Mouse (Mus musculus) erythroblast, adult 5-6 weeks (primary cell): Measurements from ENCODE around the gene Bcr. TPM values are rescaled to one million over a fixed set of nuclear protein-coding genes. Genes with fewer than 3 reads are reported as not detected.
"Not testable (repeated sequence)": the region's sequence is repeated elsewhere in the genome, so short reads cannot be mapped to it uniquely, and the experiment has no call there.

Experiments
- ATAC-seq: replicated peaks from 2 replicates; pipeline ENCODE4 v1.8.0; 2016; ENCODE audit warnings: moderate number of reproducible peaks, mild to moderate bottlenecking, moderate TSS enrichment, inconsistent platforms; ENCODE audit not compliant: poor library complexity, low FRiP score, severe bottlenecking
- total RNA-seq, 2 experiments: library from RNA; stranded (forward) in 1 of 2; stranded (reverse) in 1 of 2; fragments of 150-400 nt in 1 of 2; fragments of 200-764, 138-1000 nt in 1 of 2; gene quantifications; 2 replicates each; pipeline versions ENCODE4 v1.2.3 to v1.2.4; 2015 to 2017; ENCODE audit warnings: low replicate concordance in 2 of 2

Gene Bcr
- total RNA-seq (2015; ENCODE audit: low replicate concordance) (2.7 and 3.7 TPM in 2 replicates), total RNA-seq (2017; ENCODE audit: low replicate concordance) (2.3 and 4.9 TPM in 2 replicates)

GRCm38 (mm10) chr10:75060217-75060842 is at the start of gene Bcr:
Bcr (plus strand) TSS chr10:75060592.
- ATAC-seq = no peak

- no peak for ATAC-seq
These were observed 49.7 kb upstream of the Bcr start for GRCm38 (mm10) chr10:75010704-75011103.

DNA sequence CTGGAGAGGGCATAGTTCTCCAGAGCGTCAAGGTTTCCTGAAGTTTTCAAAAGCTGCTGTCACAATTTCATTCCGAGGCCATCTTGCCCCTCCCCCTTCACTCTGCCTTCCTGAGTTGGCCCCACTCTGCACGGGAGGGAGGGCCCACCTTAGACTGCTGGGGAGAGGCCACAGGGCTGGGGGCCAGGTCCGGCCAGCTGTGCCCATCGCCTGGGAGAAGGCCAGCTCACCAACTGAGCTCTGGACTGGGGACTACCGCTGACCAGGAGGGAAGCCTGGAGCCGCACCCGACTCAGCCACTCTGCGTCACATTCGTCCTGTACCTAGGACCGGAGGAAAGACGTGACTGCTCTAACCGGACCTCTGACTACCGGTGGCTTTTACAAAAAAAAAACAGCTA is 44.9 kb upstream of the Bcr start:
- no peak for ATAC-seq

DNA sequence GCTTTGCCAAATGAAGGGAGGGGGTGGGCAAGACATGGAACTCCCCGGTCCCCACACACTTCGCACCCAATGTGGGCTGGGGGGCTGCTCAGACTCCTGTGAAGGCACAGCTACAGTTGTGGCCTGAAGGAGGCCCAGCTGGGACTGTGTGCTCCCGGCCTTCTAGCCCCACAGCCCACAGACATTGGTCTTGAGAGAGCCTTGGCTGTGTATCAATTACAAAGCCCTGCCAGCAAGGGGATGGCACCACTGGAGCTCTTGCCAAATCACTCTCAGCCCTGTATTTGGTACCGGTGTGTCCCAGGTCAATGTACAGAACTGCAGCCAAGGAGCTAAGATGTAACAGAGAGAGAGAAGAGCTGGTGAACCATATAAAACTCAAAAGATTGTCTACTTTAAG is 43.9 kb upstream of the Bcr start:
- ATAC-seq = no peak

- no peak for ATAC-seq
These were observed 40.1 kb upstream of the Bcr start for GRCm38 (mm10) chr10:75020271-75020670.

GRCm38 (mm10) chr10:75021138-75021537 is 39.3 kb upstream of the Bcr start:
- no peak; the same call in 1 of the 2 replicates for ATAC-seq

DNA sequence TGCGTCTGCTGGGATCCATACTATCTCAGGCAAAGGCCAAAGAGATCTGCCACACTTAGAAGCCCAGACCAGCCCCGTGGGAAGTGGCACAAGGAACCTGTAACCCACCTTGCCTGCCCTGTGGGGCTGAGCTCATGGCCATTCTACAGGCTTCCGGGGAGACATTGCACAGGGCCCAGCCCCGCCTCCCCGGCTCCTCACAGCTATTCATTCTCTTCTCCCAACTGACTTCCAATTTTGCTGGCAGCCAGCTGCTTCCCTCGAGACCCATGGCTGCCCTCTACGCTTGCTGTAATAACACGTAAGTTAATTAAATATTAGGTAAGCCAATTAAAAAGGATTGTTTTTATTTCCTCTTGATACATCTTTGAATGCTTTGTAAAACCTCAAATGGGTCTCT is 33.9 kb upstream of the Bcr start:
- no peak for ATAC-seq

GRCm38 (mm10) chr10:75028743-75029142 is 31.6 kb upstream of the Bcr start:
- ATAC-seq = no peak

DNA sequence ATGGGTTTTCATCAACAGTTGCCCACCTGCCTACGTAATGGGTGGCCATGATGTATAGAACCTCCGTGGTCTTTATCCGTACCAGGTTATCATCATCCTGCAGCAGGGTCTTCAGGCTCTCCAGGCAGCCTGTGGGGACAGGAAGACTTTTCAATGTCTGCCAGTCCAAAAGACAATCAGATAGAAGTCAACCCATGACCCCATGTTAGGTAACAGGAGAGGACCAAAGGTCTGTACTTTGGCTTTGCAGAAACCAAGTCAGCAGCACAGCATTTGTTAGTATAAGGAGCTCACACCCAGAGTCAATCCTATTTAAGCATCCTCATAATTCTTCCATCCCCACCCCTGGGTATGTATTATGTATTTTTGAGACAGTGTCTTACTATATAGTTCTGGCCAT is 30.7 kb upstream of the Bcr start:
- ATAC-seq = no peak

- no peak for ATAC-seq
These were observed 30.2 kb upstream of the Bcr start for GRCm38 (mm10) chr10:75030234-75030633.

- ATAC-seq = no peak
These were observed 28.9 kb upstream of the Bcr start for GRCm38 (mm10) chr10:75031345-75032114.

DNA sequence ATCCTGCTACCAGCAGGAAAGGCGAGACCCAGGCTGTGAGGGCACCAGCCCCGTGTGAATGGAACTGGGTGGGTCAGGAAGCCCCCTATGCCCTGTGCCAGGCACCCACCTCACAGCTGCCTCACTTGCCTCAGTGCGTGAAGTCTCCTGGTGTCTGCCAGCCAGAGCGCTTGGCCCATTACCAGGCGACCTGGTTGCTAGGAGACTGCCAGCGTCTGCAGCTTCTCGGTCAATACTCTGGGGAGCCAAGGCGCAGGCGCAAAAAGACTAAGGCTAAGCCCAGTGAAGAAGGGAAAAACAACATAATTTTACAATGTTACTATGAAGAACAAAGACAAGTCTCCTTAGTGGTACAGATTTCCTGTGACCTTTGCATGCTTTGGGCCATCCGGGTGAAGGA is 28.0 kb upstream of the Bcr start, which contains the start of gene Rsph14:
Gene Rsph14 (minus strand): TSS at position 192 of the 400 bp plus-strand sequence.
- no peak for ATAC-seq

DNA sequence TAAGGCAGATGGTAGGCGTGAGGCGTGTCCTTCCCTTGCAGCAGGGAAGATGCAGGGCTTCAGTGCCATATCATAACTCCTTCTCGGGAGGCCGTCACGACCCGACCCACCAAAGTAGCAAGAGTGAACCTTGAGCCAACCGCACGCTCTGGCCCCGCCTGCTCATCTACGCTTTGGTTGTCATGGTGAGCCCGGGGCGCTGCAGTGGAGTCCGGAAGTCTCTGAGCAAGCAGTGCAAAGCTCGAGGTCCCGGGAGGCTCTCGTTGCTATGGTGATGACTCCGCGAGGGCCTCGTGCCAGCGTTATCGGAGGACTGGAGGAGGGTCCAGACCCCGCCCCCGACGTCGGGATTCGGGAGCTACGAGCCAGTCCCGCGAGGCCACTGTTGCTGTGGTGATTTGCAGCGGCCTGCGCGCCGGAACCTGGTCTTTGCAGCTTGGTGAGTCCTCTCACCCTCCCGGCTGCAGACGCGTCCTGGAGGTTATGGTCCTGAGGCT is 23.5 kb upstream of the Bcr start, which contains the start of gene Rab36:
Gene Rab36 (plus strand): TSS at position 176 of the 497 bp plus-strand sequence.
- ATAC-seq = no peak

DNA sequence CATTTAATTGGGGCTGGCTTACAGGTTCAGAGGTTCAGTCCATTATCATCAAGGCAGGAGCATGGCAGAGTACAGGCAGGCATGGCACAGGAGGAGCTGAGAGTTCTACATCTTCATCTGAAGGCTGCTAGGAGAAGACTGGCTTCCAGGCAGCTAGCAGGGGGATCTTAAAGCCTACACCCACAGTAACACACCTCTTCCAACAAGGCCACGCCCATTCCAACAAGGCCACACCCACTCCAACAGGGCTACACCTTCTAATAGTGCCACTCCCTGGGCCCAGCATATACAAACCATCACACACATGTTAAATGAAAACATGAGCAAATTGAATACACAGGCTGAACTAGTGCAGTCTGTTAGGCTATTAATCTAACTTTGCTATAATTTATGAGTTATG is 18.3 kb upstream of the Bcr start:
- ATAC-seq = not testable (repeated sequence)

DNA sequence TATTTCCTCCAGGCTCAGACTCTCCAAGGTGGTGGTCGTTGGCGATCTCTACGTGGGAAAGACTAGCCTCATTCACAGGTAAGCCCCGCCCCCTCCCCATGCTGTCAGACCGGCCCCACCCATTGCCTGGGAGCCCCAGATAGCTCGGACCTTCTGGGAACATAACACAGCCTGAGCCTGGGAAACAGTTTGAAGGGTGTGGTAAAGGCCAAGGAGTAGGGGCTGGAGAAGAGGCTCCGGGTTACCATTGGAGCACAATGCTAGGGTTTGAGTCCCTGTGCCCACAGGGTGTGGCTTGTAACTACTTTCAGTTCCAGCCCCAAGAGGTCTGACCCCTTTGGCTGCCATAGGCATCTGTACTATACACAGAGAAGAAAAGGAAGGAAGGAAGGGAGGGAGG is 15.9 kb upstream of the Bcr start:
- ATAC-seq = no peak

- no peak for ATAC-seq
These were observed 14.6 kb upstream of the Bcr start for GRCm38 (mm10) chr10:75045831-75046230.

DNA sequence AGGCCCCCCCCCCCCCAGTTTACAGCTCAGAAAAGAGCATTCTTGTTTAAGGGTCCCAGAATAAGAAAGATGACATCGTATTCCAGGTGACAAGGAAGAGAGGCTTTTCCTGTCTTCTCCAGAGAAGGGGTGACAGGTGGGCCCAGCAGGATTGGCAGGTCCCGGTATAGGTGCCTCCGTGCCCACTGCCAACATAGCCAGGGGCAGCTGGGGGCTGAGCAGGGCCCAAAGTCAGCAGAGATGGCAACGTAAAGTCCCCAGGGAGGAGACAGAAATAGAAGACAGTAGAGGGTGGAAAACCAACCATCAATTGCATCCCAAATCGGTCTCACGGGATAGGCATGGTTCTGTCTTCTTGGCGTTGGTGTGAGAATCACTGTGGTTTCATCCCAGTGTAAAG is 11.7 kb upstream of the Bcr start:
- no peak for ATAC-seq

- ATAC-seq = no peak
These were observed 8.9 kb upstream of the Bcr start for GRCm38 (mm10) chr10:75051364-75052074.

GRCm38 (mm10) chr10:75052902-75053301 is 7.5 kb upstream of the Bcr start:
- no peak for ATAC-seq

GRCm38 (mm10) chr10:75053655-75054054 is 6.7 kb upstream of the Bcr start:
- ATAC-seq = no peak
